Mouse (Mus musculus) spleen, postnatal 14 days (tissue): ENCODE data around the gene Sat2.

Source experiments
- DNase-seq, 2 experiments: peaks; one replicate each; pipeline ENCODE4 v3.0.0; 2021 to 2022; ENCODE audit warnings: low spot score in 2 of 2

Gene Sat2

GRCm38 (mm10) chr11:69670786-69671725 is 49.2 kb downstream of the Sat2 start:
- DNase-seq, result peak; percentile 84 to 92

DNA sequence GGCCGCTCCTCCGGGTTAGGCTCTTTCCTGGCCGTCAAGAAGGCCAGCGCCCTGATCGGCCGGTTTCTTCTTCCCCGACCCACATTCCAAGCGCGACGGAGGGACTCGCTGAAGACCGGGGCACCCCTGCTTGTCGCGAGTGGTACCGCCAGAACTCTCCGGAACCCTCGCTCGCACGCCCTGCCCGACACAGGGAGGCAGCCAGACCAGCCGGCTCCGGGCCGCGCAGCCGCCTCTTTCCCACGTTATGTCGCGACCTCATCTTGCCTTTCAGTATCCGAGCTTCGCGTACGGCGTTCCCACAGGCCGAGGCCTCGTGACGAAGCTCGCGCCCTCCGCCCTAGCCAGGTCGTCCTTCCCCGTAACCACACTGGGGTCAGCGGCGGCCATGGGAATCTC is 49.9 kb downstream of the Sat2 start:
- peak in 1 of 2 experiments; percentile 36 for DNase-seq

DNA sequence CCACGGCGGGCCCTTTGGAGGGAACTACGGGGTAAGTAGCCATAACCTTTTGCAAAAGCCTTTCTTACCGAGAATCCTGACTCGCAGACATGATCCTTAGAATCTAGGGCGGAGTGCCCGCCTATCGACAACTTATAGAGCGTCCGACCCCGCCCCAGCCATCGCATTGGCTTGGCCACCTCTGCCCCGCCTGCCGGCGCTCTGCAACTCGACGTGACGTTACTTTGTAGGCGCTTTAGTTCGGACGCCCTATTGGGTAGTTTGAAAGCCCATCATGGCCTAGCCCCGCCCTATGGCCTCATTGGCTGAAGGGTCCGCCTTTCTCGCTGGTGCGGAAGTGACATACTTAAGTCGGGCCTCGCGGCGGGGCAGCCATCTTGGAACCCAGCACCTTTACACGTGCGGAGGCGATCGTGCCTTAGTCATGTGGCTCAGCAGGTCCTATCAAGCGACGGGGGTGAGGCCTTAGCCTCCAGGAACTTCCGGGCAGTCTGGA is 50.4 kb downstream of the Sat2 start, which contains the start of gene Eif4a1:
Gene Eif4a1, minus strand, starts transcription at position 213 of the 496 bp plus-strand sequence.
- peak; percentile 98 to 99 for DNase-seq
